In genomic region chr17:26605636-26606035, GRCm38 (mm10) we compare ENCODE assay signal across 11 mouse cellular contexts. TPM values are rescaled to one million over a fixed set of nuclear protein-coding genes. Genes with fewer than 3 reads are reported as not detected.
A peak's percentile ranks its signal among the peaks of the same experiment; 100 is the strongest.
DNase-seq lines count a peak whose midpoint lies in the region; ATAC-seq and TF ChIP-seq lines count a peak whose summit lies in the region.
"Had no signal": no experiment of that assay in that cellular context is flagged by ENCODE, and none has a peak within 500 bp of the region (broad histone marks: within the 10 kb centered on the region; RNA-seq: fewer than 3 reads in every experiment).

No protein-coding gene starts in this region.

- H3K27ac ChIP-seq in liver, adult 2 months (replicated peaks; ENCODE audit: insufficient read depth, low read depth, low read length): peak overlapping the region; percentile 56
- peak overlapping the region; percentile 57 for H3K27ac ChIP-seq in bone marrow macrophage, adult 2 months (ENCODE audit: insufficient read depth, low read depth, low read length)
- no peak overlapping the region for H3K27ac ChIP-seq in intestine, embryonic 15.5 days
- H3K27ac ChIP-seq in forebrain, postnatal 0 days (ENCODE audit: low read depth, low read length): no peak overlapping the region

- 87% methylated on average over 4 of the region's 4 CpGs for WGBS in liver, adult 2 months
- 75% methylated on average over 4 of the region's 4 CpGs for WGBS in intestine, embryonic 15.5 days
- 92% methylated on average over 4 of the region's 4 CpGs for WGBS in forebrain, postnatal 0 days

- H3K4me3 ChIP-seq in liver, adult 2 months (ENCODE audit: insufficient read depth, low read depth, low read length): no peak overlapping the region
- H3K4me3 ChIP-seq in bone marrow macrophage, adult 2 months (ENCODE audit: insufficient read depth, low read length): no peak overlapping the region
- no peak overlapping the region for H3K4me3 ChIP-seq in intestine, embryonic 15.5 days (replicated peaks)
- no peak overlapping the region for H3K4me3 ChIP-seq in forebrain, postnatal 0 days (ENCODE audit: low read depth, low read length)

- H3K4me2 ChIP-seq in intestine, embryonic 15.5 days (replicated peaks): no peak overlapping the region
- H3K4me2 ChIP-seq in forebrain, postnatal 0 days (ENCODE audit: low read depth): no peak overlapping the region

- TF ChIP-seq CTCF in liver, adult 2 months (IDR thresholded peaks at IDR 0.05; ENCODE audit: low read depth, low read length): no peak
- no peak for TF ChIP-seq CTCF in bone marrow macrophage, adult 2 months (IDR thresholded peaks at IDR 0.05; ENCODE audit: low read depth, low read length)
- TF ChIP-seq CTCF in forebrain, postnatal 0 days (IDR thresholded peaks at IDR 0.05; ENCODE audit: low read depth): no peak

- no peaks in the 10 kb centered on the region for H3K9me3 ChIP-seq in intestine, embryonic 15.5 days
- no peaks in the 10 kb centered on the region for H3K9me3 ChIP-seq in forebrain, postnatal 0 days (ENCODE audit: low read length)

- no peak overlapping the region for H3K9ac ChIP-seq in liver, adult 2 months (ENCODE audit: low read depth, low read length)
- H3K9ac ChIP-seq in intestine, embryonic 15.5 days: no peak overlapping the region
- no peak overlapping the region for H3K9ac ChIP-seq in forebrain, postnatal 0 days

- no peaks in the 10 kb centered on the region; the same call in 1 of the 2 replicates for H3K36me3 ChIP-seq in liver, adult 2 months (ENCODE audit: control insufficient read depth, insufficient read depth, low read length)
- peaks cover 6% of the 10 kb centered on the region; the same call in 1 of the 2 replicates for H3K36me3 ChIP-seq in intestine, embryonic 15.5 days
- peaks cover 19% of the 10 kb centered on the region for H3K36me3 ChIP-seq in forebrain, postnatal 0 days (ENCODE audit: insufficient read depth)

- no peaks in the 10 kb centered on the region for H3K27me3 ChIP-seq in liver, adult 2 months (ENCODE audit: control insufficient read depth, insufficient read depth, low read length)
- H3K27me3 ChIP-seq in intestine, embryonic 15.5 days (replicated peaks): no peaks in the 10 kb centered on the region
- H3K27me3 ChIP-seq in forebrain, postnatal 0 days (ENCODE audit: insufficient read depth, low read length): no peaks in the 10 kb centered on the region

- peak; percentile 58 for ATAC-seq in CD4-positive, CD25-positive, alpha-beta regulatory T cell, adult 4 months
- no peak for ATAC-seq in intestine, embryonic 15.5 days
- ATAC-seq in forebrain, postnatal 0 days: no peak

- peaks cover 29% of the 10 kb centered on the region; the same call in 1 of the 2 replicates for H3K79me2 ChIP-seq in liver, adult 2 months (ENCODE audit: control insufficient read depth, insufficient read depth, low read length)

- TF ChIP-seq POLR2A in liver, adult 2 months (IDR thresholded peaks at IDR 0.05; ENCODE audit: extremely low read depth, insufficient read depth, low read length): no peak
- no peak for TF ChIP-seq POLR2A in bone marrow macrophage, adult 2 months (IDR thresholded peaks at IDR 0.05; ENCODE audit: borderline replicate concordance, low read depth, low read length)

- DNase-seq in liver, adult 2 months (ENCODE audit: extremely low read depth, low read depth, low spot score): no peak
- DNase-seq in liver: no peak
- DNase-seq in monocyte, adult 2 months (ENCODE audit: low read depth in 1 of 2, low spot score in 2 of 2): peak; percentile 64 to 71
- DNase-seq in forebrain, postnatal 0 days: no peak
- DNase-seq: cerebellum, adult 9-11 months; kidney, postnatal 25 days; right cerebral cortex, postnatal 25 days; thymus, adult 2 months had no signal

- H3K4me1 ChIP-seq in liver, adult 2 months (ENCODE audit: control insufficient read depth, insufficient read depth, low read length): peaks cover 37% of the 10 kb centered on the region
- H3K4me1 ChIP-seq in bone marrow macrophage, adult 2 months (ENCODE audit: control insufficient read depth, insufficient read depth, low read length): peaks cover 86% of the 10 kb centered on the region
- H3K4me1 ChIP-seq in intestine, embryonic 15.5 days (replicated peaks): peaks cover 25% of the 10 kb centered on the region
- no peaks in the 10 kb centered on the region for H3K4me1 ChIP-seq in forebrain, postnatal 0 days (ENCODE audit: insufficient read depth)

RNA-seq across cellular contexts. Expression of gene Dusp1, which starts 43.7 kb away (rescaled TPM):
- 10.5 and 10.7 TPM in 2 replicates for total RNA-seq in liver, adult 2 months (2014; rRNA removed)
- 22.2 and 40.0 TPM in 2 replicates for polyA plus RNA-seq in liver, adult 2 months (2012; rRNA removed)
- polyA plus RNA-seq in CD4-positive, CD25-positive, alpha-beta regulatory T cell, adult 4 months (2017; shearing (Covaris generic)): 10 to 100 TPM; 24.6 to 24.7 TPM
- 25.8 and 32.2 TPM in 2 replicates for polyA plus RNA-seq in bone marrow macrophage, adult 2 months (2012; ENCODE audit: insufficient read depth, insufficient read length, missing spikeins)
- 14.3 and 15.1 TPM in 2 replicates for polyA plus RNA-seq in intestine, embryonic 15.5 days (2015; fragmentation: Nextera tagmentation; extraction: Ambion mirVana)
- 32.7 and 41.0 TPM in 2 replicates for total RNA-seq in forebrain, postnatal 0 days (2014; rRNA removed)
- 36.0 and 38.5 TPM in 2 replicates for polyA plus RNA-seq in forebrain, postnatal 0 days (2015; fragmentation: Nextera tagmentation; extraction: Ambion mirVana)

RNA-seq across cellular contexts. Expression of gene Ergic1, which starts 44.3 kb away (rescaled TPM):
- 30.7 and 34.6 TPM in 2 replicates for total RNA-seq in liver, adult 2 months (2014; rRNA removed)
- 93.3 and 106 TPM in 2 replicates for polyA plus RNA-seq in liver, adult 2 months (2012; rRNA removed)
- 10 to 100 TPM; 37.2 to 77.2 TPM for polyA plus RNA-seq in CD4-positive, CD25-positive, alpha-beta regulatory T cell, adult 4 months (2017; shearing (Covaris generic))
- polyA plus RNA-seq in bone marrow macrophage, adult 2 months (2012; ENCODE audit: insufficient read depth, insufficient read length, missing spikeins): 30.6 and 37.2 TPM in 2 replicates
- 97.0 and 100 TPM in 2 replicates for polyA plus RNA-seq in intestine, embryonic 15.5 days (2015; fragmentation: Nextera tagmentation; extraction: Ambion mirVana)
- total RNA-seq in forebrain, postnatal 0 days (2014; rRNA removed): 137 and 186 TPM in 2 replicates
- polyA plus RNA-seq in forebrain, postnatal 0 days (2015; fragmentation: Nextera tagmentation; extraction: Ambion mirVana): 103 and 106 TPM in 2 replicates

RNA-seq across cellular contexts. Expression of gene Atp6v0e, which starts 57.4 kb away (rescaled TPM):
- total RNA-seq in liver, adult 2 months (2014; rRNA removed): 104 and 108 TPM in 2 replicates
- 122 and 131 TPM in 2 replicates for polyA plus RNA-seq in liver, adult 2 months (2012; rRNA removed)
- 100 to 1,000 TPM; 354 to 386 TPM for polyA plus RNA-seq in CD4-positive, CD25-positive, alpha-beta regulatory T cell, adult 4 months (2017; shearing (Covaris generic))
- 298 and 337 TPM in 2 replicates for polyA plus RNA-seq in bone marrow macrophage, adult 2 months (2012; ENCODE audit: insufficient read depth, insufficient read length, missing spikeins)
- polyA plus RNA-seq in intestine, embryonic 15.5 days (2015; fragmentation: Nextera tagmentation; extraction: Ambion mirVana): 259 and 286 TPM in 2 replicates
- 60.2 and 71.9 TPM in 2 replicates for total RNA-seq in forebrain, postnatal 0 days (2014; rRNA removed)
- polyA plus RNA-seq in forebrain, postnatal 0 days (2015; fragmentation: Nextera tagmentation; extraction: Ambion mirVana): 106 and 139 TPM in 2 replicates

Comparison
In these comparisons a context has a peak if more than half of its experiments do, and no peak if none do; other contexts are left out.
1. DNase-seq: peak in monocyte, adult 2 months (2 of 2); none in liver, adult 2 months (single experiment), liver (single experiment) and forebrain, postnatal 0 days (single experiment).
2. H3K27ac ChIP-seq: peak in liver, adult 2 months (single experiment) and bone marrow macrophage, adult 2 months (single experiment); none in intestine, embryonic 15.5 days (single experiment) and forebrain, postnatal 0 days (single experiment).